In genomic region chr11:75047066-75047465, GRCm38 (mm10) we compare ENCODE assay signal across 8 mouse cellular contexts.
DNase-seq lines count a peak whose midpoint lies in the region; ATAC-seq lines count a peak whose summit lies in the region.

No protein-coding gene starts in this region.

- peaks cover 10% of the 10 kb centered on the region; the same call in 1 of the 2 replicates for H3K36me3 ChIP-seq in liver, embryonic 12.5 days
- H3K36me3 ChIP-seq in heart, embryonic 11.5 days (ENCODE audit: control insufficient read depth, insufficient read depth, low read length) = no peaks in the 10 kb centered on the region; the same call in 1 of the 2 replicates
- H3K36me3 ChIP-seq in liver, embryonic 11.5 days (ENCODE audit: control insufficient read depth, insufficient read depth, low read length) = peaks cover 3% of the 10 kb centered on the region; the same call in 1 of the 2 replicates

- no peak overlapping the region for H3K27ac ChIP-seq in liver, embryonic 12.5 days
- peak overlapping the region; percentile 62 for H3K27ac ChIP-seq in heart, embryonic 11.5 days (ENCODE audit: low read depth, low read length)
- H3K27ac ChIP-seq in liver, embryonic 11.5 days (ENCODE audit: low read depth, low read length) = peak overlapping the region; percentile 13; the same call in 1 of the 2 replicates

- H3K4me1 ChIP-seq in liver, embryonic 12.5 days = peaks cover 37% of the 10 kb centered on the region
- peaks cover 21% of the 10 kb centered on the region for H3K4me1 ChIP-seq in heart, embryonic 11.5 days (ENCODE audit: control insufficient read depth, insufficient read depth, low read length)
- peaks cover 23% of the 10 kb centered on the region for H3K4me1 ChIP-seq in liver, embryonic 11.5 days (replicated peaks; ENCODE audit: control insufficient read depth, insufficient read depth, low read length)

- no peak overlapping the region for H3K9ac ChIP-seq in liver, embryonic 12.5 days
- H3K9ac ChIP-seq in heart, embryonic 11.5 days (ENCODE audit: low read depth, low read length) = no peak overlapping the region
- H3K9ac ChIP-seq in liver, embryonic 11.5 days (ENCODE audit: low read depth, low read length) = no peak overlapping the region

- H3K4me2 ChIP-seq in liver, embryonic 12.5 days = no peak overlapping the region
- H3K4me2 ChIP-seq in heart, embryonic 11.5 days = no peak overlapping the region
- no peak overlapping the region for H3K4me2 ChIP-seq in liver, embryonic 11.5 days

- H3K9me3 ChIP-seq in liver, embryonic 12.5 days (replicated peaks) = no peaks in the 10 kb centered on the region
- H3K9me3 ChIP-seq in heart, embryonic 11.5 days (replicated peaks; ENCODE audit: control insufficient read depth, low read length) = no peaks in the 10 kb centered on the region
- H3K9me3 ChIP-seq in liver, embryonic 11.5 days (ENCODE audit: control insufficient read depth, low read length) = no peaks in the 10 kb centered on the region

- ATAC-seq in liver, embryonic 12.5 days = no peak
- ATAC-seq in heart, embryonic 11.5 days (replicated peaks; ENCODE audit: insufficient number of reproducible peaks, low FRiP score, low TSS enrichment) = no peak; the same call in 1 of the 2 replicates
- ATAC-seq in liver, embryonic 11.5 days (replicated peaks; ENCODE audit: low FRiP score) = no peak
- ATAC-seq in activated CD4-positive, CD25-positive, alpha-beta regulatory T cell, adult 4 months = no peak

- H3K4me3 ChIP-seq in liver, embryonic 12.5 days = no peak overlapping the region
- H3K4me3 ChIP-seq in heart, embryonic 11.5 days (ENCODE audit: low read depth, low read length) = no peak overlapping the region
- no peak overlapping the region for H3K4me3 ChIP-seq in liver, embryonic 11.5 days (ENCODE audit: low read depth, low read length)

- WGBS in liver, embryonic 12.5 days (ENCODE audit: insufficient replicate concordance) = 86% methylated on average over 6 of the region's 6 CpGs
- 59% methylated on average over 6 of the region's 6 CpGs for WGBS in heart, embryonic 11.5 days (ENCODE audit: insufficient replicate concordance)
- WGBS in liver, embryonic 11.5 days = 74% methylated on average over 6 of the region's 6 CpGs

- DNase-seq in liver = peak; percentile 40
- peak; percentile 59 for DNase-seq in embryo, embryonic 11.5 days (ENCODE audit: low read depth, low spot score)
- DNase-seq in kidney, postnatal 10 days = peak; percentile 95
- DNase-seq in liver, embryonic 11.5 days (ENCODE audit: low spot score) = no peak
- DNase-seq in right cerebral cortex, postnatal 14 days = peak; percentile 25

- no peaks in the 10 kb centered on the region for H3K27me3 ChIP-seq in liver, embryonic 12.5 days (replicated peaks)
- H3K27me3 ChIP-seq in heart, embryonic 11.5 days (ENCODE audit: control insufficient read depth, insufficient read depth, low read length) = no peaks in the 10 kb centered on the region
- H3K27me3 ChIP-seq in liver, embryonic 11.5 days (replicated peaks; ENCODE audit: control insufficient read depth, insufficient read depth, low read length) = no peaks in the 10 kb centered on the region
